Mouse (Mus musculus) megakaryocyte, embryonic 14.5 days (primary cell): ENCODE measurements at regions not wholly inside any gene's neighbourhood (a gene's known extent, or its start where the extent isn't known, plus 50 kb on each side); places are given as distances from the start of the nearest gene placed in this dataset.

Source experiments
- FLI1 ChIP-seq: IDR thresholded peaks from 2 replicates; pipeline ENCODE4 v1.6.1; 2012; ENCODE audit warnings: low read length, inconsistent platforms, mixed read lengths
- GATA1 ChIP-seq: IDR thresholded peaks from 3 replicates; pipeline ENCODE4 v1.6.1; 2012; ENCODE audit warnings: mixed read lengths, low read length, inconsistent platforms, borderline replicate concordance

DNA sequence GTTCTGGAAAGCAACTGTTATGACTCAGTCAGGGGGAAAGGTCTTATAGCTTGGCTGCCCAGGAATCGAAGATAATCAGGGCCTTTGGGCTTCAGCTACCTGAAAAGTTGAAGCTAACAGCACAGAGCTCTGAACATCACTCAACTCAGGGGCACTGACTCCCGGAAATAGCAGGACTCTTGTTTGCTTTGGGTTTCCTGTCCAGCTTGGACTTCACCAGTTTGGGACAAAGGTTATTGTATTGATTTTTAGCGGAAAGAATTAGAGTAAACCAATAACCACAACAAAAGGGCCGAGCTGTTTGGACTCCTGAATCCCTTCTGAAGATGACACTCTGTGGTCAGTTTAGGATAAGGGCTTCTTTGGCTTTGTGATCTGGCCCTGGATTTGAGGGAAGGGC is 53.4 kb upstream of the Sall1 start:
- TF ChIP-seq GATA1, result no peak
- TF ChIP-seq FLI1, result no peak
